Mouse (Mus musculus) kidney, adult 2 months (tissue): ENCODE measurements around the gene Tbc1d1.

ENCODE experiments used
- CTCF ChIP-seq: fragments of 200-500 bp; conservative IDR thresholded peaks from 2 replicates; pipeline ENCODE4 v1.5.1; 2011; ENCODE audit warnings: low read depth, mild to moderate bottlenecking, control low read depth, low read length, moderate library complexity, mixed read lengths; ENCODE audit not compliant: insufficient read depth, insufficient read length
- POLR2A ChIP-seq: fragments of 200-500 bp; IDR thresholded peaks from one replicate; pipeline ENCODE4 v1.6.1; 2011; ENCODE audit warnings: low read depth, low read length, control low read depth

GRCm38 (mm10) chr5:64149184-64150127, 6.6 kb upstream of the Tbc1d1 start:
- no peak for TF ChIP-seq POLR2A
- no peak for TF ChIP-seq CTCF
